Mouse (Mus musculus): ENCODE measurements around the gene Sgpp2. TPM values are rescaled to one million over a fixed set of nuclear protein-coding genes. Genes with fewer than 3 reads are reported as not detected.

Sgpp2 gene
- total RNA-seq, 1 experiment = 0.22 TPM

GRCm38 (mm10) chr1:78448091-78448490, 137.9 kb downstream of the Sgpp2 start:
- H3K36me3 ChIP-seq (ENCODE audit: control insufficient read depth, insufficient read depth, low read length, poor library complexity, severe bottlenecking) = peaks cover 28% of the 10 kb centered on the region
- no peak for TF ChIP-seq MAFK (IDR thresholded peaks at IDR 0.05; ENCODE audit: insufficient read depth, low read depth, low read length)
- TF ChIP-seq HCFC1 (IDR thresholded peaks at IDR 0.05; ENCODE audit: borderline replicate concordance, insufficient read depth, low read length) = no peak
- no peak for TF ChIP-seq ZNF384 (IDR thresholded peaks at IDR 0.05; ENCODE audit: low read depth, low read length)
- no peak for TF ChIP-seq CHD2 (IDR thresholded peaks at IDR 0.05; ENCODE audit: low read depth, low read length)
- TF ChIP-seq ZC3H11A (IDR thresholded peaks at IDR 0.05; ENCODE audit: borderline replicate concordance, low read depth, low read length) = no peak
- no peak overlapping the region for H3K27ac ChIP-seq (ENCODE audit: insufficient read depth, low read depth, low read length, poor library complexity, severe bottlenecking)
- H3K9me3 ChIP-seq (ENCODE audit: control insufficient read depth, insufficient read depth, low read depth, low read length) = no peaks in the 10 kb centered on the region
- no peak overlapping the region for H3K4me3 ChIP-seq (ENCODE audit: insufficient read depth in 1 of 2, low read depth in 1 of 2, low read length in 2 of 2, poor library complexity in 1 of 2, severe bottlenecking in 1 of 2)
- H3K9ac ChIP-seq (ENCODE audit: insufficient read depth, low read depth, low read length, poor library complexity, severe bottlenecking) = no peak overlapping the region
- in situ Hi-C loops (cut with MboI; ENCODE audit: low sequenced_read_pairs in 2 of 2, unreplicated experiment in 2 of 2) = no loop called here
- H3K4me1 ChIP-seq (ENCODE audit: control insufficient read depth in 2 of 2, insufficient read depth in 2 of 2, low read length in 2 of 2, poor library complexity in 1 of 2) = no peaks in the 10 kb centered on the region
- no peak for DNase-seq (ENCODE audit: low read depth, low spot score)

DNA sequence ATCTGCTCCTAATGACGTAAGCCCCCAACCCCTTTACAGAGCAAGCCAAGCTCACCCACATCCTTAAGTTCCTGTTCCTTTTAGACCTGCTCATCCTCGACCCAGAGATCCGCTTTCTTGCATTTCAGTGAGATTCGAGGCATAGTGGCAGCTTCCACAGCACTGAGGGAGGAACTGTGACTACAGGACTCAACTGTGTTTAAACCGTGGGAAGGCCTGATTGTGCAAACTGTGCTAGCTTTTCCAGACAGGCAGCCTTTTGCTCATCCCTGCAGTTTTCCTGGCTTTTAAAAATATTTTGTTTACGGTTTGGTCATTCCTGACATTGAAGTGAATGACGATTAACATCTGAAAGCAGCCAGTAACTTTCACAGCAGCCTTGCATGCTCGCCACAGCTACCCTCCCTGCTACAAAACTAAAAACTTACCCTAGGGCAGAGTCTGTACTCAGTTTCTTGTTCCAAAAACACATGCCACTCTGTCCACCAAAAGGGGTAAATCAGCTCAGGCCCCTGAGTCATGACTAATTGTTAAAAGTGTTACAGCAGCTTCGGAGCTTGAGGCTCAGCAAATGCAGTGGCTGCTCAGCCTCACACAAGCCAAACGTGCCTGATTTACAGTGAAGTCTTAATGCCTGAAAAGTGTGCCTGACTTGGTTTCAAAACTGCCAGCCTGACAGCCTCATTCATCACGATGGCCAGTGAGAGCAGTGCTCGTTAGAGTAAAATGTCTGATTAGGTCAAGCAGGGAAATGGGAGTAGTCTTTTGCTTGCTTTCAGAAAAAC, 141.1 kb downstream of the Sgpp2 start:
- Histone ChIP-seq H3K4me1 (ENCODE audit: control insufficient read depth in 2 of 2, insufficient read depth in 2 of 2, low read length in 2 of 2, poor library complexity in 1 of 2) (no peaks in the 10 kb centered on the region), H3K9me3 (ENCODE audit: control insufficient read depth, insufficient read depth, low read depth, low read length) (no peaks in the 10 kb centered on the region), H3K9ac (ENCODE audit: insufficient read depth, low read depth, low read length, poor library complexity, severe bottlenecking) (no peak overlapping the region), H3K36me3 (ENCODE audit: control insufficient read depth, insufficient read depth, low read length, poor library complexity, severe bottlenecking) (peaks cover 32% of the 10 kb centered on the region), H3K4me3 (ENCODE audit: insufficient read depth in 1 of 2, low read depth in 1 of 2, low read length in 2 of 2, poor library complexity in 1 of 2, severe bottlenecking in 1 of 2) (no peak overlapping the region), H3K27ac (ENCODE audit: insufficient read depth, low read depth, low read length, poor library complexity, severe bottlenecking) (no peak overlapping the region)
- TF ChIP-seq ZC3H11A (IDR thresholded peaks at IDR 0.05; ENCODE audit: borderline replicate concordance, low read depth, low read length) (no peak), HCFC1 (IDR thresholded peaks at IDR 0.05; ENCODE audit: borderline replicate concordance, insufficient read depth, low read length) (no peak), MAFK (IDR thresholded peaks at IDR 0.05; ENCODE audit: insufficient read depth, low read depth, low read length) (no peak), CHD2 (IDR thresholded peaks at IDR 0.05; ENCODE audit: low read depth, low read length) (no peak), ZNF384 (IDR thresholded peaks at IDR 0.05; ENCODE audit: low read depth, low read length) (no peak)
- in situ Hi-C loops (cut with MboI; ENCODE audit: low sequenced_read_pairs in 2 of 2, unreplicated experiment in 2 of 2) = no loop called here
- no peak for DNase-seq (ENCODE audit: low read depth, low spot score)

DNA sequence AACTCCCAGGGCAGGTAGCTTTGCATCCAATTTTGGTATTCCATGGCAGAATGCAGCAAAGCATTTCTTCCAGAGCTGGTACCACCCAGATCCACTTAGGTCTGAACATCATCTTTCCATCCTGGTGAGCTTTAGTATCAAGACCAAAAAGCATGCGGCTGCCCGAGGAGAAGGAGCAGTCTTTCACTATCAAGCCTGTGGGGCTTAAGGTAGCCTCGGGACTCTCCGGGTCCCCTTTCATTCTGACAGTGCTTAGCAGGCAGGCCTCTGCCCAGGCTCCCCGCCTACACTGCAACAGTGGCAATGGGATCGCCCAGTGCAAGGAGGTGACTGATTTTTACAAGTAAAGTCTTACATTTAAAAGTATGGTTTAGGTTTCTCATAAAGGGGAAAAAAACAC, 142.4 kb downstream of the Sgpp2 start:
- TF ChIP-seq ZNF384 (IDR thresholded peaks at IDR 0.05; ENCODE audit: low read depth, low read length) (no peak), MAFK (IDR thresholded peaks at IDR 0.05; ENCODE audit: insufficient read depth, low read depth, low read length) (no peak), ZC3H11A (IDR thresholded peaks at IDR 0.05; ENCODE audit: borderline replicate concordance, low read depth, low read length) (no peak), HCFC1 (IDR thresholded peaks at IDR 0.05; ENCODE audit: borderline replicate concordance, insufficient read depth, low read length) (no peak), CHD2 (IDR thresholded peaks at IDR 0.05; ENCODE audit: low read depth, low read length) (no peak)
- Histone ChIP-seq H3K9me3 (ENCODE audit: control insufficient read depth, insufficient read depth, low read depth, low read length) (no peaks in the 10 kb centered on the region), H3K36me3 (ENCODE audit: control insufficient read depth, insufficient read depth, low read length, poor library complexity, severe bottlenecking) (peaks cover 26% of the 10 kb centered on the region), H3K9ac (ENCODE audit: insufficient read depth, low read depth, low read length, poor library complexity, severe bottlenecking) (no peak overlapping the region), H3K27ac (ENCODE audit: insufficient read depth, low read depth, low read length, poor library complexity, severe bottlenecking) (no peak overlapping the region), H3K4me1 (ENCODE audit: control insufficient read depth in 2 of 2, insufficient read depth in 2 of 2, low read length in 2 of 2, poor library complexity in 1 of 2) (no peaks in the 10 kb centered on the region), H3K4me3 (ENCODE audit: insufficient read depth in 1 of 2, low read depth in 1 of 2, low read length in 2 of 2, poor library complexity in 1 of 2, severe bottlenecking in 1 of 2) (no peak overlapping the region)
- in situ Hi-C loops (cut with MboI; ENCODE audit: low sequenced_read_pairs in 2 of 2, unreplicated experiment in 2 of 2) = no loop called here
- DNase-seq (ENCODE audit: low read depth, low spot score) = no peak

DNA sequence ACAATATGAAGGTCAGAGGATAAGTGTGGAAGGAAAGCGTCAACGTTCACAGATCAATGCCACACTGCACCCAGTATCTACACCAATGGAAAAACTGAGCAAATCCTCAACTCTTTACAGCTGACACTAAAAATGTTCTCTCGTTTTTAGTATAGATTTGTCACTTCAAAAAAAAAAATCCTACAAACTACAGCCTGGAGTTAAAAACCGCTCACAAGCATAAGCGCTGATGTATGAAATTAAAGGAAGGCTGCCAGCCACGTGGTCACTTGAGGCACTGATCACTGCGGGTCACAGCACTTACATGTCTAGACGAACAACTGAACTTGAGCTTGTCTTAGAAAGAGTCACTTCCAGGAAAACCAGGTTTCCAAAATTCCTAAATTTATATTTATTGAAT, 143.7 kb downstream of the Sgpp2 start:
- peaks cover 25% of the 10 kb centered on the region for H3K36me3 ChIP-seq (ENCODE audit: control insufficient read depth, insufficient read depth, low read length, poor library complexity, severe bottlenecking)
- H3K27ac ChIP-seq (ENCODE audit: insufficient read depth, low read depth, low read length, poor library complexity, severe bottlenecking) = no peak overlapping the region
- in situ Hi-C loops (cut with MboI; ENCODE audit: low sequenced_read_pairs in 2 of 2, unreplicated experiment in 2 of 2) = no loop called here

More for the DNA sequence above, 143.7 kb downstream of the Sgpp2 start:
- H3K4me1 ChIP-seq (ENCODE audit: control insufficient read depth in 2 of 2, insufficient read depth in 2 of 2, low read length in 2 of 2, poor library complexity in 1 of 2) = no peaks in the 10 kb centered on the region
- TF ChIP-seq ZNF384 (IDR thresholded peaks at IDR 0.05; ENCODE audit: low read depth, low read length) (no peak), MAFK (IDR thresholded peaks at IDR 0.05; ENCODE audit: insufficient read depth, low read depth, low read length) (no peak), CHD2 (IDR thresholded peaks at IDR 0.05; ENCODE audit: low read depth, low read length) (no peak), ZC3H11A (IDR thresholded peaks at IDR 0.05; ENCODE audit: borderline replicate concordance, low read depth, low read length) (no peak), HCFC1 (IDR thresholded peaks at IDR 0.05; ENCODE audit: borderline replicate concordance, insufficient read depth, low read length) (no peak)
- no peak overlapping the region for H3K9ac ChIP-seq (ENCODE audit: insufficient read depth, low read depth, low read length, poor library complexity, severe bottlenecking)
- H3K9me3 ChIP-seq (ENCODE audit: control insufficient read depth, insufficient read depth, low read depth, low read length) = no peaks in the 10 kb centered on the region
- no peak overlapping the region for H3K4me3 ChIP-seq (ENCODE audit: insufficient read depth in 1 of 2, low read depth in 1 of 2, low read length in 2 of 2, poor library complexity in 1 of 2, severe bottlenecking in 1 of 2)
- no peak for DNase-seq (ENCODE audit: low read depth, low spot score)

Data from ES-E14 (cell line).